Mouse (Mus musculus) brown adipose tissue, adult 24 weeks (tissue): ENCODE measurements around the gene Gsg1. TPM values are rescaled to one million over a fixed set of nuclear protein-coding genes. Genes with fewer than 3 reads are reported as not detected.

Source experiments
- polyA plus RNA-seq: library from polyadenylated mRNA; stranded (reverse); fragments of >200 nt; gene quantifications from 2 replicates; pipeline ENCODE4 v1.2.4, GENCODE M21; 2012; ENCODE audit not compliant: missing spikeins, insufficient read depth, insufficient read length

Gsg1 gene
- polyA plus RNA-seq, 1 experiment = not detected

Other genes with a start within 250 kb of the Gsg1 start
- 37.6 and 45.3 TPM in 2 replicates for gene Ddx47, start 242.7 kb downstream of the Gsg1 start, polyA plus RNA-seq
- 0.67 and 1.5 TPM in 2 replicates for gene Gprc5a, start 188.7 kb downstream of the Gsg1 start, polyA plus RNA-seq
- not detected in 2 replicates for gene Gprc5d, start 136.1 kb downstream of the Gsg1 start, polyA plus RNA-seq
- 2.1 and 3.7 TPM in 2 replicates for gene Fam234b, start 56.4 kb downstream of the Gsg1 start, polyA plus RNA-seq
- gene Hebp1, start 56.3 kb downstream of the Gsg1 start, polyA plus RNA-seq = 63.2 and 64.6 TPM in 2 replicates
- not detected in 2 replicates for gene Pbp2, start 56.1 kb upstream of the Gsg1 start, polyA plus RNA-seq
- 29.0 and 42.9 TPM in 2 replicates for gene Emp1, start 108.2 kb upstream of the Gsg1 start, polyA plus RNA-seq